Mouse (Mus musculus): ENCODE measurements around the gene Lmbr1l.

- TF ChIP-seq CTCF (IDR thresholded peaks at IDR 0.05; ENCODE audit: control insufficient read depth, insufficient read depth, insufficient replicate concordance, low read depth, low read length) (no peak), POLR2A (IDR thresholded peaks at IDR 0.05; ENCODE audit: control insufficient read depth, low read depth, low read length) (no peak)
Measured at GRCm38 (mm10) chr15:98959531-98959930, 41.5 kb upstream of the Lmbr1l start.

All from testis, adult 2 months (tissue).